Mouse (Mus musculus): ENCODE measurements around the gene Zfp948. TPM values are rescaled to one million over a fixed set of nuclear protein-coding genes. Genes with fewer than 3 reads are reported as not detected.

The Zfp948 gene
- polyA plus RNA-seq, 1 experiment from 2014 or later: 23.1 TPM

DNA sequence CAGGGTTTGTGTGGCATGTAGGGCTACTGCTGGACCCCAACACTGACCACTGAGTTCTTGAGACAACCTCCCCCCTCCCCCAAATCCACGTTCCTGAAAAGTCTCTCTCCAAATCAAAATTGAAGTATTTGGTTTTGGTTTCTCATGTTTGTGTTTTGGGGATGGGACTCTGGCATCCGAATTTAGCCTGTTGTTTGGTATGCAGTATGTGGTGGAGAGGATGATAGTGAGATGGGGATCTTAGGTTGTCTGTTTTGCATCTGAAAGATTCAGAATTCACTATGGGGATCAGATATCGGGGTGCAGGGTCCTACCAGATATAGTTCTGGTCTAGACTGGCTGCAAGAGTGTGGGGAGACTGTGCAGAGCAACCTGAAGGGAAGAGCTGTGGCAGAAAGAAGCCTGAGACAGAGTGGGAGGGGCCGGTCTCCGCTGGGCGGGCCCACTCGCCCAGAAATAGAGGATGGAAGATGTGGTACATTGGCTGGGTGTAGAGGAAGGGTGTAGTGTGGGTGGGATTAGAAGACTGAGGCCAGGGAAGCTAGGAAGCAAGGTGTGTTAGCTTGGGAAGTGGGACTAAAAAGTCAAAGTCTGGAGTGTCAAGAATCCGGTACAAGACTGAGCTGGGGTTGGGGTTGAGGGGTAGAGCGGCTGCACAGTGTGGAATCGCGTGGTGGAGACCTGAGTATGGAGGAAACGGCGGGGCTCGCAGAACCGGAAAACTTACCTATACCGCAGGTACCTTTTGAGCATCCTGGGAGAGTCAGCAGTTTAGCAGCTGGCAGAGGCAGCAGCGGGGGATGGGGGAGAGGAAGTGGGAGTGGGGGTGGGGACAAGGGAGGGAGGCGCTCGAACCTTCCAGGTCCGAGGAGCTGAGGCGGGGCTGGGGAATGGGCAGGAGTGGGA is 31.5 kb upstream of the Zfp948 start, which contains the start of gene Zfp52:
Gene Zfp52 (plus strand): TSS at position 444 of the 906 bp plus-strand sequence.
- Histone ChIP-seq H3K4me1 (ENCODE audit: control insufficient read depth, insufficient read depth, low read length) (peaks cover 19% of the 10 kb centered on the region), H3K4me2 (ENCODE audit: low read length) (peak within 1 kb of the TSS; percentile 83), H3K4me3 (ENCODE audit: low read depth, low read length) (peak within 1 kb of the TSS; percentile 49), H3K27me3 (ENCODE audit: control insufficient read depth, insufficient read depth, low read depth, low read length) (no peaks in the 10 kb centered on the region), H3K36me3 (ENCODE audit: control insufficient read depth, insufficient read depth, low read length) (no peaks in the 10 kb centered on the region), H3K27ac (ENCODE audit: low read length) (no peak within 1 kb of the TSS), H3K9ac (ENCODE audit: low read depth, low read length) (peak within 1 kb of the TSS; percentile 68), H3K9me3 (replicated peaks; ENCODE audit: control insufficient read depth, low read length, poor library complexity, severe bottlenecking) (no peaks in the 10 kb centered on the region)
- ATAC-seq: peak; percentile 55
- 3% methylated on average over 21 of the region's 21 CpGs for WGBS

DNA sequence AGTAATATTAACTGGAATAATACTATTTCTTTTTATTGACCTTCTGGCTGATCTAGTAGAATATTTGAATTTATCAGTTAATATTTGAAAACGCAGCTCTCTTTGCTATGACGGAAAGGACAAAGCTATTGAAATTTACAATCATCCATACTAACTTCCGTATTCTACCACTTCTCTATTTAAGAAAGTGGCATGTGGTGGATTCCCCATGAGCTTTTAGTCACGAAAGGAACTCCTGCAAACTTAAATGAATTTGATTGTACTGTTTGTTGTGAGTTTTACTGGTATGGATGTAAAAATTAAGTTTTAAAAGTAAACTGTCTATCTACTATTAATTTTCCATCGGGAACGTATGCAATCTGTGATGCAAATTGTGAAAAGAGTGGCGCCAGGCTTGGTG is 30.7 kb upstream of the Zfp948 start:
- Histone ChIP-seq H3K4me3 (ENCODE audit: low read depth, low read length) (peak overlapping the region; percentile 49), H3K9me3 (replicated peaks; ENCODE audit: control insufficient read depth, low read length, poor library complexity, severe bottlenecking) (no peaks in the 10 kb centered on the region), H3K4me2 (ENCODE audit: low read length) (peak overlapping the region; percentile 83), H3K4me1 (ENCODE audit: control insufficient read depth, insufficient read depth, low read length) (peaks cover 18% of the 10 kb centered on the region), H3K9ac (ENCODE audit: low read depth, low read length) (peak overlapping the region; percentile 68), H3K36me3 (ENCODE audit: control insufficient read depth, insufficient read depth, low read length) (no peaks in the 10 kb centered on the region), H3K27me3 (ENCODE audit: control insufficient read depth, insufficient read depth, low read depth, low read length) (no peaks in the 10 kb centered on the region), H3K27ac (ENCODE audit: low read length) (no peak overlapping the region)
- ATAC-seq: no peak
- 40% methylated on average over 7 of the region's 7 CpGs for WGBS

DNA sequence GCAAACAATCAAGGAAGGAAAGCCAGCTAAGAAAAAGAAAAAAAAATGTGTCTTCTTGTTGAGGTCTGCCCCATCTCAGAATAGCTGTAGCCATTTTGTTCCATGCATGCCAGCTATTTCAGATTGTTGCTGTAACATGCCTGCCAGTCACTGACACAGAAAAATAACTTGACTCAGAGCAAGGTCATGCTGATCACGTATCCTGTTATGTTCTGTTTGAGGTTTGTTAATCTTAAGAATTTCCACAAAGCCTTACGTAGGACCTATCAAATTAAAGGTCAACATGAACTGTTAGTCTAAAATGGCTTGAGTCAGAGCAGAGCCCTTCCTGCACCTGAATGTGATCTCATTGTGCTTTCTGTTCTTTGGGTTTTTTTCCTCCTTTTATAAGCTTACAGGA is 30.1 kb upstream of the Zfp948 start:
- WGBS: 83% methylated on average over 2 of the region's 2 CpGs

DNA sequence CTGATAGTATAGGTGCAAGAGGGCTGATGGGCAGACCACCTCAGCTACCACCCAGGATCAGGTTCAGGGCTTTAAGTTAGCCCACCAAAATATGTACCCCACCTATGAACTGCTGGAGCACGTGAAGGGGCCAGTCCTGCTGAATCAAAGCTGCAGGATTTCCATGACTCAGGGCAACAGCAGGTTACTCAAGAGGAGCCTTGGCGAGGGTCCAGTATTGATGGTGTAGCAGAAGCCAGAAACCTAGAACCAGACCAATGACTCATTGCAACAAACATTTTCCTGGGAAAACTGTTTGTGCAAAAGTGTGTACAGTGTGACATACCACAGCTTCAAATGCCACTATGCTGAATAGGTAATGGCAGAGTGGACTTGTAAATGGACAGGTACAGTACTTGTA is 9.0 kb upstream of the Zfp948 start:
- no peak overlapping the region for H3K27ac ChIP-seq (ENCODE audit: low read length)
- H3K4me2 ChIP-seq (ENCODE audit: low read length): no peak overlapping the region
- no peaks in the 10 kb centered on the region for H3K4me1 ChIP-seq (ENCODE audit: control insufficient read depth, insufficient read depth, low read length)
- peaks cover 5% of the 10 kb centered on the region; the same call in 1 of the 2 replicates for H3K36me3 ChIP-seq (ENCODE audit: control insufficient read depth, insufficient read depth, low read length)
- no peak overlapping the region for H3K4me3 ChIP-seq (ENCODE audit: low read depth, low read length)
- no peaks in the 10 kb centered on the region for H3K27me3 ChIP-seq (ENCODE audit: control insufficient read depth, insufficient read depth, low read depth, low read length)
- ATAC-seq: no peak
- H3K9me3 ChIP-seq (replicated peaks; ENCODE audit: control insufficient read depth, low read length, poor library complexity, severe bottlenecking): 0 out of 2 replicates have a peak, but pooled peaks cover 3% of the 10 kb centered on the region
- H3K9ac ChIP-seq (ENCODE audit: low read depth, low read length): no peak overlapping the region
- WGBS: 85% methylated on average over 2 of the region's 2 CpGs

More for the DNA sequence above, 30.1 kb upstream of the Zfp948 start:
- H3K27me3 ChIP-seq (ENCODE audit: control insufficient read depth, insufficient read depth, low read depth, low read length): no peaks in the 10 kb centered on the region
- H3K9me3 ChIP-seq (replicated peaks; ENCODE audit: control insufficient read depth, low read length, poor library complexity, severe bottlenecking): no peaks in the 10 kb centered on the region
- no peaks in the 10 kb centered on the region for H3K36me3 ChIP-seq (ENCODE audit: control insufficient read depth, insufficient read depth, low read length)
- no peak overlapping the region for H3K4me3 ChIP-seq (ENCODE audit: low read depth, low read length)
- H3K4me2 ChIP-seq (ENCODE audit: low read length): no peak overlapping the region
- H3K27ac ChIP-seq (ENCODE audit: low read length): no peak overlapping the region
- no peak overlapping the region for H3K9ac ChIP-seq (ENCODE audit: low read depth, low read length)
- no peak for ATAC-seq
- peaks cover 12% of the 10 kb centered on the region for H3K4me1 ChIP-seq (ENCODE audit: control insufficient read depth, insufficient read depth, low read length)

DNA sequence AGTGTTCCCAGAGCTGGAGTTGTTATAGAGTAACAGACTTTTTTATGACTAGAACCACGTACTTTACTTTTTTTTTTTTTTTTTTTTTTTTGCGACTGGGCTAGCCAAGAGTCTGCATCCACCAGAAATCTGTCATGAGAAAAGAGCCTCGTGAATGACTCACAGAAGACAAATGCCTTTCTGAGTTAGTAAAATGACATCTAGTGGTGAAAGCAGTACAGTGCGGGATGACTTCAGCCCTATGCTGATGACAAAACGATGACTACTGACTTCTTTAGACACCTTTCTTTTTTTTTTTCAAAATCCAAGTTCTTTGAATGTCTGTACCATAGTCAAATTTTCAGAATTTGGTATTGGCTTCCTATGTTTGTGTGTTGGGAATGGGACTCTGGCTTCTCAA is 588 bp upstream of the Zfp948 start:
- peak overlapping the region; percentile 94 for H3K27ac ChIP-seq (ENCODE audit: low read length)
- no peaks in the 10 kb centered on the region for H3K9me3 ChIP-seq (replicated peaks; ENCODE audit: control insufficient read depth, low read length, poor library complexity, severe bottlenecking)
- ATAC-seq: peak; percentile 86
- peaks cover 14% of the 10 kb centered on the region for H3K4me1 ChIP-seq (ENCODE audit: control insufficient read depth, insufficient read depth, low read length)
- H3K27me3 ChIP-seq (ENCODE audit: control insufficient read depth, insufficient read depth, low read depth, low read length): no peaks in the 10 kb centered on the region
- H3K4me3 ChIP-seq (ENCODE audit: low read depth, low read length): peak overlapping the region; percentile 83
- H3K9ac ChIP-seq (ENCODE audit: low read depth, low read length): peak overlapping the region; percentile 87
- H3K4me2 ChIP-seq (ENCODE audit: low read length): peak overlapping the region; percentile 76
- WGBS: 2% methylated on average over 5 of the region's 5 CpGs
- no peaks in the 10 kb centered on the region for H3K36me3 ChIP-seq (ENCODE audit: control insufficient read depth, insufficient read depth, low read length)

DNA sequence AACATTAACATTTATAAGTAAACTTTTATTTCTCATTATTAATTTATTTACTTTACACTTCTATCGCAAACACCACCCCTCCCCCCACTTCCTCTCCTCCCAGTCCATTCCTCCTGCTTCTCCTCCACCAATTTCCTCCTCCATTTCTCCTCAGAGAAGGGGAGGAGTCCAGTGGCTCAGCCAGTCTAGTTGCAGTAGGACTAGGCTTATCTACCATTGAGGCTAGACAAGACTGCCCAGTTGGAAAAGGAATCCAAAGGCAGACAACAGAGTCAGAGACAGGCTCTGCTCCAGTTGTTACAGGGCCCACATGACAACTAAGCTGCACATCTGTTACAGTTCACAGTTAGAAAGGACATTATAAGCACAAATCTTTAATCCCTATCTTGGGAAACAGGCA is 888 bp downstream of the Zfp948 start:
- Histone ChIP-seq H3K4me2 (ENCODE audit: low read length) (peak overlapping the region; percentile 76), H3K36me3 (ENCODE audit: control insufficient read depth, insufficient read depth, low read length) (0 out of 2 replicates have a peak, but pooled peaks cover 3% of the 10 kb centered on the region), H3K9ac (ENCODE audit: low read depth, low read length) (no peak overlapping the region), H3K4me1 (ENCODE audit: control insufficient read depth, insufficient read depth, low read length) (peaks cover 14% of the 10 kb centered on the region), H3K27me3 (ENCODE audit: control insufficient read depth, insufficient read depth, low read depth, low read length) (no peaks in the 10 kb centered on the region), H3K27ac (ENCODE audit: low read length) (no peak overlapping the region), H3K4me3 (ENCODE audit: low read depth, low read length) (peak overlapping the region; percentile 83), H3K9me3 (replicated peaks; ENCODE audit: control insufficient read depth, low read length, poor library complexity, severe bottlenecking) (no peaks in the 10 kb centered on the region)
- peak; percentile 2; the same call in 1 of the 2 replicates for ATAC-seq
- whole genome bisulfite sequencing: 57% methylated on average over 1 of the region's 1 CpGs

GRCm38 (mm10) chr17:21579080-21579479 is 12.3 kb downstream of the Zfp948 start:
- H3K27me3 ChIP-seq (ENCODE audit: control insufficient read depth, insufficient read depth, low read depth, low read length): no peaks in the 10 kb centered on the region
- WGBS: 88% methylated on average over 1 of the region's 1 CpGs

GRCm38 (mm10) chr17:21579493-21580175 is 12.8 kb downstream of the Zfp948 start:
- Histone ChIP-seq H3K27me3 (ENCODE audit: control insufficient read depth, insufficient read depth, low read depth, low read length) (no peaks in the 10 kb centered on the region), H3K36me3 (ENCODE audit: control insufficient read depth, insufficient read depth, low read length) (peaks cover 18% of the 10 kb centered on the region), H3K9ac (ENCODE audit: low read depth, low read length) (no peak overlapping the region), H3K4me1 (ENCODE audit: control insufficient read depth, insufficient read depth, low read length) (no peaks in the 10 kb centered on the region), H3K4me2 (ENCODE audit: low read length) (no peak overlapping the region), H3K9me3 (replicated peaks; ENCODE audit: control insufficient read depth, low read length, poor library complexity, severe bottlenecking) (no peaks in the 10 kb centered on the region), H3K27ac (ENCODE audit: low read length) (no peak overlapping the region), H3K4me3 (ENCODE audit: low read depth, low read length) (no peak overlapping the region)
- 22% methylated on average over 5 of the region's 5 CpGs for WGBS
- peak; percentile 71; the same call in 1 of the 2 replicates for ATAC-seq

More at GRCm38 (mm10) chr17:21579080-21579479, 12.3 kb downstream of the Zfp948 start:
- Histone ChIP-seq H3K27ac (ENCODE audit: low read length) (no peak overlapping the region), H3K36me3 (ENCODE audit: control insufficient read depth, insufficient read depth, low read length) (peaks cover 21% of the 10 kb centered on the region), H3K9ac (ENCODE audit: low read depth, low read length) (no peak overlapping the region), H3K9me3 (replicated peaks; ENCODE audit: control insufficient read depth, low read length, poor library complexity, severe bottlenecking) (no peaks in the 10 kb centered on the region), H3K4me2 (ENCODE audit: low read length) (no peak overlapping the region), H3K4me1 (ENCODE audit: control insufficient read depth, insufficient read depth, low read length) (no peaks in the 10 kb centered on the region), H3K4me3 (ENCODE audit: low read depth, low read length) (no peak overlapping the region)
- no peak for ATAC-seq

DNA sequence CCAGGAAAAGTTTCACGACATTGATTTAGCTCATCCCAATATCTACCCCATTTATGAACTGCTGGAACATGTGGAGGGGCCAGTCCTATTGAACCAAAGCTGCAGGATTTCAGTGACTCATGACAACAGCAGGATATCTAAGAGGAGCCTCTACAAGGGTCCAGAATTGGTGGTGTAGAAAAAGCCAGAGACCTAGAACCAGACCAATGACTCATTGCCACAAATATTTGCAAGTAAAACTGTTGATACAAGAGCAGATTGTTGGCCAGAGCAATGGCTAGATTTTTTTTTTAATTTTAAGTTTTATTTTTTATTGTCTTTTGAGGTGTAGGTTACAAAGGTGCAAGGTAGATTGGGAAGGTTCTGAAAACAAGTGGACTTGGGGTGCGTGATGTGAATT is 18.7 kb downstream of the Zfp948 start:
- H3K4me3 ChIP-seq (ENCODE audit: low read depth, low read length): no peak overlapping the region
- H3K9me3 ChIP-seq (replicated peaks; ENCODE audit: control insufficient read depth, low read length, poor library complexity, severe bottlenecking): no peaks in the 10 kb centered on the region
- H3K36me3 ChIP-seq (ENCODE audit: control insufficient read depth, insufficient read depth, low read length): peaks cover 41% of the 10 kb centered on the region
- H3K9ac ChIP-seq (ENCODE audit: low read depth, low read length): no peak overlapping the region
- no peaks in the 10 kb centered on the region for H3K27me3 ChIP-seq (ENCODE audit: control insufficient read depth, insufficient read depth, low read depth, low read length)
- WGBS: 98% methylated on average over 2 of the region's 2 CpGs
- H3K4me1 ChIP-seq (ENCODE audit: control insufficient read depth, insufficient read depth, low read length): no peaks in the 10 kb centered on the region
- H3K27ac ChIP-seq (ENCODE audit: low read length): no peak overlapping the region
- H3K4me2 ChIP-seq (ENCODE audit: low read length): no peak overlapping the region
- ATAC-seq: no peak

All from midbrain, embryonic 16.5 days (tissue).